Mouse (Mus musculus) spleen, postnatal 10 days (tissue): ENCODE measurements around the gene Spns2.
A peak's percentile ranks its signal among the peaks of the same experiment; 100 is the strongest.

Experiments
- DNase-seq, 2 experiments: peaks; one replicate each; pipeline ENCODE4 v3.0.0; 2021 to 2022; ENCODE audit warnings: low spot score in 2 of 2

The Spns2 gene

DNA sequence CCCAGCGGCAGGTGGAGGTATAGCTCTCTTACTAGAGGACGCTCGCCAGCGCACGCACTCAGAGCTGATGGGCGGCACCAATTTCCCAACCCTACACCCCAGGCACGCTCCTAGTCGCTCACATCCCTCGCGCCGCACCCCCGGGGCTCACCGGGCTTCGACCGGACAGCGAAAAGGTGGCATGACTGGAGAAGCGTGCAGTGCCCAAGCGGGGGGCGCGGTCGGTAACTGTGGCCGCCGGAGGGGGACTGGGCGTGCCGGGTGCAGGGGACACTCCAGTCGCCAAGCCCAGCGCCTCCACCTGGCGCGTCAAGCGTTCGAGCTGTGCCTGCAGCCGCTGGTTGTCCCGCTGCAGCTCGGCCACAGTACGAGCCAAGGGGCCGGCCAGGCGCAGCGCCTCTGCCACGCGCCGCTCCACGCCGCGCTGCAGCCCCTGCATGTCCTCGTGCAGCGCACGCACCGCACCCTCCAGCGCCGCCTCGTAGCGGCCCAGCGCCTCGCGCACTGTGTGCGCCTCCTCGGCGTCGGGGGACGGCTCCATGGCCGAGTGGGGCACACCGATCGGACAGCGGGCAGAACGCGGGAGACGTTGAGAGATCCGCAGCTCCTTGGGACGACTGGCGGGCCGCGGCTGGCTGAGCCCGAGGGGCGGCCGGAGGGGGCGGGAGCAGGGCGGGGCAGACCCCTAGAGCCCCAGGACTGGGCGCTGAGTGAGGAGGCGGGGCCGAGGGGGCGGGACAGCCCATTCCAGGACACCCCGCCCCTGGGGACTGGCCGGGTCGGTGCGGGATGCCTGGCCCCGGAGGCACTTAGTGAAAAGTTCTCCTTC is 78.4 kb downstream of the Spns2 start, which contains the start of gene Smtnl2:
TSS of gene Smtnl2 (minus strand) at position 621 of the 829 bp plus-strand sequence.
- DNase-seq = peak in 1 of 2 experiments; percentile 63

DNA sequence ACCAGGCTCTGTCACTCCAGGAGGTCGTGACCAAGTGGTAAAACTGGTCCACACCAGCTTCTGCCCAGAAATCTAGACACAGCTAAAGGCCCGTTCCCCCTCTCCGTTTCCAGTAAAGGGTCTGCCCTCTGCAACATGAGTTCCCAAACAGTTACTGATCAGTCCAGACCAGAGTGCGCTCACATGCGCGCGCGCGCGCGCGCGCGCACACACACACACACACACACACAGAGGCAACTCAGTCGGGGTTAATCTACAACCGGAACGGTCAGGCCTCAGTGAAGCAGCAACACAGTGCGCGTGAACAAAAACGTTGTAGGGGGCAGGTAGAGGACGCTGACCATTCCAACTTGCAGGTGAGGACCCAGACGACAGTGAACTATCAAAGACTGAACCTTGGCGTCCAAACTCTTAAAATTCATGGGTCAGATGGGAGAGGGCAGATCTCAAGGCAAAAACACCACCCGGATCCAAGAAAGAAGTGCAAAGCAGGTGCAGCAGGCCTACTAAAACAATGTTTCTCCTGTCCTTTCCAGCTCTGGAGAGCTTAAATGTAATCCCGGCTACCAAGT is 79.1 kb downstream of the Spns2 start:
- no peak for DNase-seq

DNA sequence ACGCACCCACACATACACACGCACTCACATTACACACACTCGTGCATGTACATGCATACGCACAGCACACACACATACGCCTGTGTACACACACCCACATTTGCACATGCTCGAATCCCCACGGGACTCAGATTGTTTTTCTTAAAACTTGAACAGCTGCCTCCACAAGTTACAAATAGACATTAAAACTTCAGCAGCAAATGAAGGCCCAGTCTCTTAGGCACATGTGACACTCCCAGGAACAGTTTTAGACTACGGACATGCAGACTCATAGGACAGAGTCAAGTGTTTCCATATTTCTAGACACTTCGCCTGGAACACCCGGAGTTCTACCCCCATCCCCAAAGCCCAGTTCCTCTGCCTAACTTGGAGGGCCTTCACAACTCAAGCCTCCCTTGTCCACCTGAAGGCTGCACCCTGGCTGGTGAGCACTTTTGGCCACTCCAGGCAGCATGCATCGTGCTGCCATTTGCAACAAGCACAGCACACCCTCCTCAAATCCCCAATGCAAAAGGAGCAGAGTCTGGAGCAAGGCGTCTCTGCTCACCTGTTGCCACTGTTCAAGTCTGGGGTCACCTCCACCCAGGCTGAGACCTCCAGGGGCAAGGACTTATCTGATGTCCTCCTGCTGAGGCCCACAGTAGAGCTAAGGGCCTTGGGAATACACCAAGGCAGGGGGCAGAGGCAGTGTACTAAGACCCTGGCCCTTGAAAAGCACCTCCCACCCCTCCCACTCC is 79.9 kb downstream of the Spns2 start:
- no peak for DNase-seq

DNA sequence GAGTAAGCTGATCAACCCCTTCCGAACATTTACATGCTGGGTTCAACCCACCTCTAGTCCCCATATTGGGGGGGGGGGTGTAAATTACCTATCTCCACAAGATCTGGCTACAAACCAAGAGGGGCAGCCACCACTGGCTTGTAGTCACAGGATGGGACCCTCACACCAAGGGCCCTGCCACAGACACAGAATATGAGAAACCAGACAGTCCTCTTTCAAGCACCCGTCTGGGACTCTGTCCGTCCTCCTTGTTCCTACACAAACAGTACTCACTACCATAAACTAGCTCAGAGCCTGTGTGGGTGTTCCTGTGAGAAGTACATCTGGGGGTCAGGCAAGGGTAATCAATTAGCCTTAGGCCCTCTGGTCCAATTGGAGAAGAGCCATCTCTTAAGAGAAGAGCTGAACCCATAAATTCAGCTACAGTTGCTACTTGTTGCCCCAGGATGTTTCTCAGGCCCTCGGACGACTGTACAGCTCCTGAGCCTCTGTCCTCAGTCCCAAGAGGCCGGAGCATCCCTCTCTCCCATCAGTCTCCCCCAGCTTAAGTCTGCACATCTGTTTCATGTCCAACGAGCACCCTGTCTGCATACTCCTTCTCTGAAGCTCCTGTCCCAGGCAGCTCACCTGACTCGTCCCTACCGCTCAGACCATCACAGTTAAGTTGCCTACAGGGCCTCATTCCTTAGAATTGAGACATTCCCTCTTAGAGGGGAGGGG is 81.1 kb downstream of the Spns2 start:
- no peak for DNase-seq

DNA sequence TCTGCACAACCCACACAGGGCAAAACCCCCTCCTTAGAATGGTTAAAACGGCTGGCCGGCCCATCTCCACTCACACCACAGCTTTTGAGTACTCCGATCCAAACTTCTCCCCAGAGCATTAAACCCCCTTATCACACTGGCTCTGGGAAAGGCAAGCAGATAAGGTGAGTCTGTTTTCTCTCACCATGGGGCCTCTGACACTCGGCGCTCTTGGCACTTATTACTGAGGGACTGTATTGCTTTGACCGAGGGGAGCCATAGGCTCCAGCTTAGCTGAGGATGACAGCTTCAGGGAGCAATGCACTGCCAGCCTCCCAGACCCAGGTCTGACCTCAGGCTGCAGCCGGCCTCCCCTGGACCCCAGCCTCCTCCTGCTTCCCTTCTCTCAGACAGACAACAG is 82.1 kb downstream of the Spns2 start:
- DNase-seq = no peak

DNA sequence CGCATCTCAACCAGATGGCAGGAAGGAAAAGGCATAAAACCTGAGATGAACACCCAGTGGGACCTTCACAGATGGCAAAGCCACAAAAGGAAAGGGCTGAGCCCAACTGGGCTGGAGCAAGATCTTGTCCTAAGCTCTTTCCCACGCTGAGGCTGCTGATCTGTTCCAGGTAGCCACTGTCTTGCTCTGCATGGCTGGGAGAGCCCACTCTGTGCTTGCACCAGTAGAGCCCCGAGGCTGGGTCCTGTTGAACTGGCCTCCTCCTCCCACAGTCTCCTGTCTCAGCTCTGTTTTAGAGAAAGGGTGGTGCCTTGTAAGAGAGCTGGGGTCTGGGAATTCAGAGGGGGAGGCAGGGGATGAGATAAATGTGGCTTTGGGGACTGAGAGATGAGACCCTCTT is 82.6 kb downstream of the Spns2 start:
- no peak for DNase-seq

DNA sequence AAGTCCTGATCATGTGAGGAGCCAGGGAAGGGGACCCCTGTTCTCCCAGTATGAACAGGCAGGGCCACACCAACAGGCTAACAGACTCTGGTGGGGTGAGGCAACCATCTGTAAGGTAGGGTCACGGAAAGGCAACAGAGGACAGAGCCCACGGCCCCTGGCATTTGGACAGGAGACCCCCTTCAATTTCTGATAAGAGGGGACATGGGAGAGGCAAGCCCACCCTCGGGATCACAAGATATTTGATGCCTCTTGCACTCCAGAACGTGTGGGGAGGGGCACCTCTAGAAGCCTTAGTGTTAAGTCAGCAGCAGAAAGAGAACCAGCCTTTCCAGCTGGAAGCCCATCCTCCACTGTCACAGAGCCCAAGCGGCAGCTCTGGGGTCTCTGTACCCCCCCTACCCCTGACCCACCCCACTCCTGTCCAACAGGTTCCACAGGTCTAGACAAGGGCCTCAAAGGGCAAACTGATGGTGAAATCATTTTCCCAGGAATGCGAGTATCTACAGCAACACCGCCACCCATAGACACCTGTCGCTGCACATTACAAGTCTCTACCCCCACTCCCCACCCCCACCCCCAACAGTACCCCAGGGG is 83.5 kb downstream of the Spns2 start:
- DNase-seq = no peak

DNA sequence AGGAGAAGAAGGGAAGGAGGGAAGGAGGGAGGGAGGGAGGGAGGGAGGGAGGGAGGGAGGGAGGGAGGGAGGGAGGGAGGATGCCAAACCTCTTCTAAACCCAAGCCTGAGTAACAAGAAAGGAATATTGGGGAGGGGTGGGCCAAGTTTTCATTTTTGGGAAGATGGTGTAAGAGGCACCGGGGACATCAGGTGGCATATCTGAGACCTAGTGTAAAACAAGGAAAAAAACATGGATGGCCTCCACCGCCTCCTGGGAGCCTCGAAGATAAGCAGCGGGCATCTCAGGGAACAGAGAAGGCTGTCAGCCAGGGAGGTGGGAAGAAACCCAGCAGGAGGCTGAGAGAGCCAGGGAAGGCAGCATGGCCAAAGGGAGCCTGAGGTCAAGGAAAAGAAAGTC is 84.2 kb downstream of the Spns2 start:
- no peak for DNase-seq

DNA sequence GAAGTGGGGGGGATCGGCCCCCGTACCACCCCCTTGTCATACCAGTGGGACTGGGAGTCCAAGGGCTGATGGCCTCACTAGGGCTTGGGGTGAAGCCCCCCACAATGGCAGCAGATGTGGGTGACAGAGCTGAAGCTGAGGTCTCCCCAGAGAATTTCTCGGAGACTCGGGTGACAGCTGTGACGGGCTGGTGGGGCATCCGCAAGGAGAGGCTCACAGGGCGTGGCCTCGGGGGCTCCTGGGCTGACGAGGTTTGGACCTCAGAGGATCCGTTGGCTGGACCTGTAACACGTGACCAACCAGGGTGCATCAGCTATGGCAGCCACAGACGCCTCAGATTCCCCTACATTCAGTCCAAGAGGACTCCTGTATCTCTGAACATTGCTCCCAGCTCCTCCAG is 86.7 kb downstream of the Spns2 start:
- no peak for DNase-seq

DNA sequence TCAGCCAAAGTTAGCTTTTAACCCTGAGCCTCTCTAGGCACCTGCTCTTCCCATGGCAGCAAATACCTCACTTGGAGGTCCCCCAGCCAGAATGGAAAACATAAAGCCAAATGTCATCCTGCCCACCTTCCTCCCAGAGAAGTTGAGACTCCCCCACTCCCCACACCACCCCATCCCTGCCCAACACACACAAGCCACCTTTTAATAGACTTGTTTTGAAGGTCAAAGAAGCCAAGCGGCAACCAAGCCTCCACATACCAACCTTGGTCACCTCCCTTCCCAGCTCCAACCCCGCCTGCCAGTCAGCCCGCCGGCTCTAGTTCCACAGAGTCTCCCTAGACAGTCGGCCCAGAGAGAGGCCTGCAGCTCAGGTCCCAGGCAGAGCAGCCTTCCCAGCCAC is 87.7 kb downstream of the Spns2 start:
- DNase-seq = no peak
